Mouse (Mus musculus) hematopoietic stem cell, adult 5-6 weeks (primary cell): ENCODE results near the gene Vmn1r74. TPM values are rescaled to one million over a fixed set of nuclear protein-coding genes. Genes with fewer than 3 reads are reported as not detected.
"Not testable (repeated sequence)": the region's sequence is repeated elsewhere in the genome, so short reads cannot be mapped to it uniquely, and the experiment has no call there.

Experiments used
- ATAC-seq, 2 experiments: fragments of 125-278 bp in 1 of 2; replicated peaks in 1 of 2; 2 replicates each; pipeline ENCODE4 v1.8.0; 2016 to 2017; ENCODE audit warnings: inconsistent platforms in 2 of 2, mild to moderate bottlenecking in 2 of 2, moderate number of reproducible peaks in 2 of 2, low read depth in 1 of 2, moderate TSS enrichment in 1 of 2; ENCODE audit not compliant: low FRiP score in 2 of 2, poor library complexity in 2 of 2, severe bottlenecking in 2 of 2, insufficient read depth in 1 of 2, low TSS enrichment in 1 of 2
- total RNA-seq: library from RNA; stranded (forward); fragments of 172-1452, 232-1000 nt; gene quantifications from 2 replicates; pipeline ENCODE4 v1.2.3, GENCODE M21; 2017

Gene Vmn1r74
- not detected in 2 replicates for total RNA-seq

GRCm38 (mm10) chr7:11833680-11834079 is at the start of gene Vmn1r74:
Gene Vmn1r74, plus strand, starts transcription at chr7:11833980.
- ATAC-seq: no peak

GRCm38 (mm10) chr7:11813751-11814150 is 20.0 kb upstream of the Vmn1r74 start:
- no peak for ATAC-seq

GRCm38 (mm10) chr7:11822166-11822565 is 11.6 kb upstream of the Vmn1r74 start:
- ATAC-seq: no peak

GRCm38 (mm10) chr7:11823246-11823645 is 10.5 kb upstream of the Vmn1r74 start:
- ATAC-seq: not testable (repeated sequence)

GRCm38 (mm10) chr7:11874330-11874729 is 40.5 kb downstream of the Vmn1r74 start, which contains the start of gene Vmn1r75:
Gene Vmn1r75, plus strand, starts transcription at chr7:11874630.
- no peak for ATAC-seq

Other genes with a start within 250 kb of the Vmn1r74 start
- not detected in 2 replicates for gene Zscan4-ps3, start 224.7 kb upstream of the Vmn1r74 start, total RNA-seq
- not detected in 2 replicates for gene Vmn1r72, start 153.8 kb upstream of the Vmn1r74 start, total RNA-seq
- not detected in 2 replicates for gene Vmn1r73, start 103.7 kb upstream of the Vmn1r74 start, total RNA-seq
- not detected in 2 replicates for gene Vmn1r75, start 40.6 kb downstream of the Vmn1r74 start, total RNA-seq
- not detected in 2 replicates for gene Vmn1r76, start 104.2 kb downstream of the Vmn1r74 start, total RNA-seq
- gene Vmn1r77, start 202.8 kb downstream of the Vmn1r74 start, total RNA-seq: not detected in 2 replicates